Mouse (Mus musculus) c-Kit-positive CD71-positive TER-119-negative erythroid progenitor cells, embryonic 14.5 days (primary cell): ENCODE measurements around the gene H2-T24.
"Not testable (repeated sequence)": the region's sequence is repeated elsewhere in the genome, so short reads cannot be mapped to it uniquely, and the experiment has no call there.

Experiments used
- DNase-seq: peaks from one replicate; pipeline ENCODE4 v3.0.0-alpha.2; 2013; ENCODE audit warnings: low read depth

H2-T24 gene

DNA sequence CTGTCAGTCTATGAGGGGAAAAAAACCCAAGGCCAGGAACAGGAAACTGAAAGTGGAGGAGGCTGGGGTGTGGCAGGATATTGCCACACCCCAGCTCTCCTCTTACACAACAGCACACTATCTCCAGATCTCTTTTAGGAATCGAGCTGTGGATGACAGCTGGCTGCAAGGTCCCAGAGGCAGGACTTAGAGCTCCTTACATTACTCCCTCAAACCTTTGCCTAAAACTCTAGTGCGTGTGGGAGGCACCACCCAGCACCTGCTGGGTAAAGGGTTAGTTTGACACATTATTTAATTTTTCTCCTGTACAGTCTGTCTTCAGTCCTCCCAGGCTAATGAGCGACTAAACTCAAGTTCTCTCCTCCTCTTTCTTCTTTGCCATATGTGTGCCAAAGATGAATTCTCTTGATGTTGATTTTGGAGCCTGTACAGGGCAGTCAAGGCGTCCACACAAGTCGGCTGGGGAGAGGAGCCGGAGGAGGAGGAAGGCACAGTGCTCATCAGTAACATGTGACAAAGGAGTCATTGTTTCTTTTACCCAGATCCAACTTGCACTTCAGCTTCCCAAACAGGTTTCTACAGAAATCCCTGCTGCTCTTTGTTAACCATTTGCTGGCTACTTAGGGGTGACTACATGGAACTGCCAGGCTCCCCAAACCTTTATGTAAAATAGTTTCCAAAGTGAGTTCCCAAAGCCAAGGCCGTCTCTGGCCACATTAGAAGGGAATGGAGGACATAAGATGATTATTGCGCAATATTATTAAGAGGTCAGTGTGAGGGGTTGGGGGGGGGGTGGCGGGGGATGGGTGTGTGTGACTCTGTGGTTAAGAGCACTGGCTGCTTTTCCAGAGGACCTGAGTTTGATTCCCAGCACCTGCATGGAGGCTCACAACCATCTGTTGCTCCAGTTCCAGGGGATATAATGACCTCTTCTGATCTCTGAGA lies 3.6 kb upstream of the H2-T24 start:
- DNase-seq, result no peak

DNA sequence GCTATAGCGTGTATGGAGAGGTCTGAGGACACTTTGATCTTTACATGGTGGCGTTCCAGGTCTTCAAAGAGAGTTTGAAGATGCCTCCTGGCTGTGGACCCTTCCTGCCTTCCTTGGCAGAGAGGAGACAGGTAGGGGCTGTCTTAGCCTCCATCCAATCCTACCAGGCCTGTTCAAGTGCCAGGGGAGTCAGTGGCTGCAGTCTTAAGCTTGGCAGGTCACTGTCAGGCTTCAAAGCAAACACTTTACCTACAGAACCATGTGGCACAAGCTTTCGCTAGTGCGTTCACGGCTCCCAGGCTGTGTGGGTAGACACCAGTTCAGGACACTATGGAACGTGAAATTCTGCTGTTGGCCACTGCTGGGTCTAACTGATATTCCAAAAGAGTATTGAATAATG lies 2.6 kb upstream of the H2-T24 start:
- DNase-seq, result no peak

DNA sequence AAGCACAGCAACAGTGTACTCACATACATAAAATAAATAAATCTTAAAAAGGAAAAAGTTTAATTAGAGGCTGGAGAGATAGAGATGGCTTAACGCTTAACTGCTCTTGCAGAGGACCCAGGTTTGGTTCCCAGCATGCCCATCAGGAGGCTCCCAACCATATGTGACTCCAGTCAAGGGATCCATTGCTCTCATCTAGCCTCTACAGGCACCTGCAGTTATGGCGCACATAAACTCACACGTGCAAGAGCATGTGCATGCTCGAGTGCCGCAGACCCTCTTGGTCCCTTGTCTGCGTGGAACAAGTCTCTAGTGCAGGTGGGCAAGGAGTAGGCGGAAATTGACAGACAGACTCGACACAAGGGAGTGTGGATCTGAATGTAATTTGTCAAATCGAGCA lies 1.7 kb upstream of the H2-T24 start:
- no peak for DNase-seq

DNA sequence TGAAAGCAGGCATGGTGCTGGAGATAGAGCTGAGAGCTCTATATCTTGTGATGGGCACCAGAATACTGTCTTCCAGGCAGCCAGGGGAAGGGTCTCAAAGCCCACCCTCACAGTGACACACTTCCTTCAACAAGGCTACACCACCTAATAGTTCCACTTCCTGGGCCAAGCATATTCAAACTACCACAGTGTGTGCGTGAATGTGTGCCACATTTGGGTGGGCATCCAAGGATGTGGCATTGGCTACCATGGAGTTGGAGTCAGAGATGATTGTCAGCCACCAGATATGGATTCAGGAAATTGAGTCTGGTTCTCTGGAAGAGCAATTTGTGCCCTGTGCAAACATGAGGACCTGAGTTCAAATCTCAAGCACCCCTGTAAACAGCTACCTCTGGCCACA lies 949 bp upstream of the H2-T24 start:
- no peak for DNase-seq

DNA sequence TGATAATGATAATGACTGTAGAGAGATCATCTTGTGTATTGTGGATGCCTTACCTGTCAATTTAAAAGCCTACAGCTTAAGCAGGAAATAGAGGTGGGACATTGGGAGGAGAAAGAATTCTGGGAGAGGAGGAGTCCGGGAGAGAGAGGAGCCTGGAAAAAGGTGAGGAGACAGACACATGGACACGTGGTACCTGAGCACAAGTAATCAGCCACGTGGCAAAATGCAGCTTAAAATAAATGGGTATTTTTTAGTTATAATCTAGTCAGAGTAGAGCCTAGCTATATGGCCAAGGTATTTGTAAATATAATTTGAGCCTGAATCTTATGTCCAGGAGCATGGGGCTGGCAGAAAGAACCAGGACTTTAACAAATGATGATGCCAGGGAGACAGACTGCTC lies 841 bp downstream of the H2-T24 start:
- no peak for DNase-seq

DNA sequence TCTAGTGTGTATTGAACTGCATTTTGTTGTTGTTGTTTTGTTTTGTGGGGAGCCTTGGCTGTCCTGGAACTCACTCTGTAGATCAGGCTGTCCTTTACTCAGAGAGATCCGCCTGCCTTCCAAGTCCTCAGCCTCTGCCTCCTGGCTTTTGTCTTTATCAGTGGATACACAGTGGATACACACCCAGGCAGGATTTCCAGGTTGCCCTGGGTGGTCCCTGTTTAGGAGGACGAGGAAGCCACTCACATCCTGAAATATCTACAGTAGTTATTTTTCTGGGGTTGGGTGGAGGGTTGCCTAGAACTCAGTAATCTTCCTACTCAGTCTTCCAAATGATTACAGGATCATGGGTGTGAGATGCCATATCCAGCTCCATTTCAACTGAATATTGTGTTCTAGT lies 1.4 kb downstream of the H2-T24 start:
- DNase-seq, result no peak

DNA sequence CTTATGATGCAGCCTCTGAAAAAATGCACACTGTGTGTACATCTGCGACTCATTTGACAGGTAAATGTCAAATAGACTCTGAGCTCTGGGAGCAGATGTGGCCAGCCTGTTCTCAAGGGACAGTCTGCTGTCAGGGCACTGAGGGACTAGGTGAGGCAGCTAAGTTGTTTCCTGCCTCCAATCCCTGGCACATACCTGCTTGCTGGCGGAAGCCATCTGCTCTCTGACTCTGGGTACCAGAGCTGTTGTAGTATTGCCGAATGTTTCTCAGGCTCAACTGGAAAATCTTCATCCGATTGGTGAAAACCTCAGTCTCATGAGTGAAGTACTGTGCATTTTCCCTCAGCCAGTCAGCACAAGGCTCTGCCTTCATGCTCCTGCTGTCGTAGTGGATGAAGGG lies 3.3 kb downstream of the H2-T24 start:
- DNase-seq, result no peak

DNA sequence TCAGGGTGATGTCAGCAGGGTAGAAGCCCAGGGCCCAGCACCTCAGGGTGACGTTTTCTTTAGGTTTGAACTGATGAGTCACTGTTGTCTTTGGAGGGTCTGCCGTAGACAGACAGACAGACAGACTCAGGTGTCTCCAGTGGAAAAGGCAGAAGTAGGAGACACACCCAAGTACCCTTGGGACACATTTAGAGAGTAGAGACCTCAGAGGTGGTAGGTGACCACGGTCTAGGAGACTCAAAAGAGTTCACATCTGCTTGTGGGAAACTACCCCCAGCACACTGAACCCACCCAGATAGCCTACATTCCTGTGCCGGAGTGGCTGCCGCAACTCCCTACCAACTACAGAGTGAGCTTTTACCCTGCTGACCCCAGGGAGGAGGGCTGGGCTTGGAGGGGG lies 5.4 kb downstream of the H2-T24 start:
- no peak for DNase-seq

DNA sequence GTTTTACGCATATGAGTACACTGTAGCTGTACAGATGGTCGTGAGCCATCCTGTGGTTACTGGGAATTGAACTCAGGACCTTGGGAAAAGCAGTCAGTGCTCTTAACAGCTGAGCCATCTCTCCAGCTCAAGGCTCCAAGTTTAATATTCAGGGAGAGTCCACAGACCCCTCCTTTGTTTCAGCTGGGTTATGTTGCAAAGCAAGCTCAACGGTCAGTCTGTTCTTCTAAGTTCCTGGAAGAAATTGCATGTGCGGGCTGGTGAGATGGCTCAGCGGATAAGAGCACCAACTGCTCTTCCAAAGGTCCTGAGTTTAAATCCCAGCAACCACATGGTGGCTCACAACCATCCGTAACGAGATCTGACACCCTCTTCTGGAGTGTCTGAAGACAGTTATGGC lies 16.0 kb downstream of the H2-T24 start:
- DNase-seq, result not testable (repeated sequence)

DNA sequence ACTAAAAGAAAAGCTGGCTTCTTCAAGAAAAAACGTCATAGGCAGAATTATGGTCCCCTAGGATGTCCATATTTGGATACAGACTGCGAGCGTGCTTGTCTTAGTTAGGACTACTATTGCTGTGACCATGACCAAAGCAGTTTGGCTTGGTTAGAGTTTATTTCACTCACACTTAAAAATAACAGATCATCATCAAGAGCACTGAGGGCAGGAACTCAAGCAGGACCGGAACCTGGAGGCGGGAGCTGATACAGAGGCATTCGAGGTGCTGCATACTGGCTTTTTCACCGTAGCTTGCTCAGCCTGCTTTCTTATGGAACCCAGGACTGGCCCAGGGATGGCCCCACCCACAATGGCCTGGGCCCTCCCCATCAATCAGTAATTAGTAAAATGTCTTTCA lies 17.0 kb downstream of the H2-T24 start:
- no peak for DNase-seq

DNA sequence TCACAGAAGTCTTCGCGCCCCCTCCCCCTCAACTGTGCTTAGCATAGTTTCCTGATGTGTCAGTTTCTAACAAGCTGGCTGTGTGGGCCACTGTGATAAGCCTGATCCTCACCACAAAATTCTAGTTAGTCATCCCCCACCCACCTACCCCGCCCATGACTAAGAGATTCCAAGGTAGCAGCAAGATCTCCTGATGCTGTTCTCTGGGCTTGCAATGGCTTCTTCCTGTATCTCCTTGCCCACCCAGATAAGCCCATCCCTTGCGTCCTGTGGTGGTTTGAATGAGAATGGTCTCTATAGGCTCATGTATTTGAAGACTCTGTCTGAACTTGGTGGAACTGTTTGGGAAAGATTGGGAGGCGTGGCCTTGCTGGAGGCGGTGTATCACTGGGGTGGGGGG lies 18.4 kb downstream of the H2-T24 start:
- peak; percentile 77 for DNase-seq

DNA sequence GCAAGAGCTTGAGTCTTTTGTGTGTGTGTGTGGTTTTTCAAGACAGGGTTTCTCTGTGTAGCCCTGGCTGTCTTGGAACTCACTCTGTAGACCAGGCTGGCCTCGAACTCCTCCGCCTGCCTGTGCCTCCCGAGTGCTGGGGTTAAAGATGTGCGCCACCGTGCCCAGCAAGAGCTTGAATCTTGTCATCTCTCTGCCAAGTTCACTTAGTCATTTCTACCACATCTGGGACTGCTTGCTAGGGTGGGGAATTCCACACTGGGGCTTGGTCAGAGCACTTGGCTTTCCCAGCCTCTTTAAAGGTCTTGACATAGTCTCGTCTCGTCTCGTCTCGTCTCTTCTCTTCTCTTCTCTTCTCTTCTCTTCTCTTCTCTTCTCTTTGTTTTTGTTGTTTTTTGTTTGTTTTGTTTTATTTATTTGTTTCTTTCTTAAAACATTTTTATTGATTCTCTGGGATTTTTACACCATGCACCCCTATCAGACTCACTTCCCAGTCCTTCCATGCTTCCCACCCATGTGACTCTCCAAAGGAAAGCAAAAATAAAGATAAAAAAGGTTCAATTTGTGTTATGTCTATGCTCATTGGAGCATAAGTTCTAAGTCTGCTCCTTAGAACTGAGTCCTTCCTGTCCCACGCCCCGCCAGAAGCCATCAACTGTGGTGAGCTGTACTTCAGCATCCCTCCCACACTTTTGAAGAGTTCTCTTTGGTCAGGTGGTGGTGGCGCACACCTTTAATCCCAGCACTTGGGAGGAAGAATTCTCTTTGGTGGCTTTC lies 19.1 kb downstream of the H2-T24 start:
- DNase-seq, result no peak

DNA sequence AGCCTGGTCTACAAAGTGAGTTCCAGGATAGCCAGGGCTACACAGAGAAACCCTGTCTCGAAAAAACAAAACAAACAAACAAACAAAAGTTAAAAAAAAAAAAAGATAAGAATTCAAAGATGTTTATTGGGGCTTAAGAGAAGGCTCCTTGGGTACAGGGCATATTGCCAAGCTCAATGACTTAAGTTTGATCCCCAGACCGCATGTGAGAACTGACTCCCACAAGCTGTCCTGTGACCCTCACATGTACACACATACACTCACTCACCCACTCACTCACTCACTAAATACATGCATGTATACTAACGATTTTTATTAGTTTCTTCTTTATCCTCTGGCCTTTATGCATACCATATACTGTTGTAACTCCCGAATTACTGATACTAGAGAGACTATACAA lies 20.0 kb downstream of the H2-T24 start:
- DNase-seq, result no peak

DNA sequence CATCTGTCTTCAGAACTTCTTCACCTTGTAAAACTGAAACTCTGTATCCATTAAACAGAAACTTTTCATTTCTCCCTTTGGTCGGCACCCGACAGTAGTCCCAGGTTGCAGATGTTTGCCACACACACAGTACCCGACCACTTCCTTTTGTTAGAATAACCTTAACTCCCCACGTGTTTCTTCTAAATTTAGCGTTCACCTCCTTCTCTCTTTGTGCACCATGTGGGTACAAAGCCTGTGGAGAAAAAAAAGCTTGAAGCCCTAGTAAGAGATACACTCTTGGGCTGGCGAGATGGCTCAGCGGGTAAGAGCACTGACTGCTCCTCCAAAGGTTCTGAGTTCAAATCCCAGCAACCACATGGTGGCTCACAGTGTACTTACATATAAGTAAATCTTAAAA lies 21.0 kb downstream of the H2-T24 start:
- DNase-seq, result no peak

DNA sequence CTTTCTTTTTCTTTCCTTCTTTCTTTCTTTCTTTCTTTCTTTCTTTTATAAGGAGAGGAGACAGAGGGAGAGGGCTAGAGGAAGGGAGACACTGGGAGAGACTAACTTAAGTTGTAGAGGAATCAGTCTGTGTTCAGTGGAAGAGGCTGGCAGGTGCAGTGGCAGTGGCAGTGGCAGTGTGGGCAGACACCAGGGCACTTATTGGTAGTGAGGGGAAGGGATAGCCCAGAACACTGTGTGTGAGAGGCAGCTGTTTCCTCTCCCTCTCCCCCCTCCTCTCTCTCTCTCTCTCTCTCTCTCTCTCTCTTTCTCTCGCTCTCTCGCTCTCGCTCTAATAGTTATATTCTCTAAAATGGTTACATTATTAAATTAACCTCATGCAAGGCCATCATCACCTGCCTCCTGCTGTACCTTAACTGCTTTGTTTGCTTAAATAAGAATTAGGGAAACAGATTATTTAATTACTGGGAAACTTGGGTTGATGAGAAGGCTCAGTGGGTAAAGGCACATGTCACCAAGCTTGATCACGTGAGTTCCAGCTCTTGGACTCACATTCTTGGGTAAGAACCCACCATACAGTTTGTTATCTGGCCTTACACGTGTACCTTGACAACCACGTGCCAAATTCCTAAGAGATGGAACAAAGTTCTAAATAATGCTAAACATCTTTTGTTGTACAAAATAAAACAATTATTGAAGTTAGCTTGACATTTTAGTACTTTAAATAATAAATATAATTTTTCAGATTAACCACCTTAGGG lies 21.6 kb downstream of the H2-T24 start:
- DNase-seq, result no peak

DNA sequence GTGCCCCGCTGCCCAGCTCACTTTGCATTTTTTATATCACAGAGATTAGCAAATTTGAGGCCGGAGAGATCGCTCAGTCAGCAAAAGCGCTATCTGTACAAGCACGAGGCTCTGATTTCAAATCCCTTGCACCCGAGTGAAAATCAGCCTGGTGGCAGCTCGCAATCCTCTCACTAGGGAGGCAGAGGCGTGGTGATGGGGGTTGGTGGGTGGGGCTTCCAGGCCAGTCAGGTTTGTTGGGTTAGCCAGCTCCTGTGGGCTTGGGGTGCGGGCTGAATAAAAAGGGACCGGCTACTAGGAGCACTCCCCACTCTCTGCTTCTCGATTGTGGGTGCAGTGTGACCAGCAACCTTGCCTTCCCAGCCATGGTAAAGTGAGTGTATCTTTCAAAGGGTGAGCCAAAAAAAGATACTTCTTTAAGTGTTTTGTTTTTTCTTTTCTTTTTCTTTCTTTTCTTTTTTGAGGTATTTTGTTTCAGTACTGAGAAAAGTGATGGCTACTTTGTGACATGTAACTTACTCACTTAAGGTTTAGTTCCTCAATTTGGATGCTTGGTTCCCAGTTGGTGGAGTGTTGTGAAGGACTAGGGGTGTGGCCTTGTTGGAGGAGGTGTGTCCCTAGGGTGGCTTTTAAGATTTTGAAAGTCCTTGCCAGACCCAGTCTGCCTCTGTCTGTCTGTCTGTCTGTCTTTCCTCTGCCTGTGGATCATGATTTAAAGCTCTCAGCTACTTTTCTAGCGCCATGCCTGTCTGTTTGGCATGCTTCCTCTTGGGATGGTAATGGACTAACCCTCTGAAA lies 22.4 kb downstream of the H2-T24 start:
- no peak for DNase-seq

DNA sequence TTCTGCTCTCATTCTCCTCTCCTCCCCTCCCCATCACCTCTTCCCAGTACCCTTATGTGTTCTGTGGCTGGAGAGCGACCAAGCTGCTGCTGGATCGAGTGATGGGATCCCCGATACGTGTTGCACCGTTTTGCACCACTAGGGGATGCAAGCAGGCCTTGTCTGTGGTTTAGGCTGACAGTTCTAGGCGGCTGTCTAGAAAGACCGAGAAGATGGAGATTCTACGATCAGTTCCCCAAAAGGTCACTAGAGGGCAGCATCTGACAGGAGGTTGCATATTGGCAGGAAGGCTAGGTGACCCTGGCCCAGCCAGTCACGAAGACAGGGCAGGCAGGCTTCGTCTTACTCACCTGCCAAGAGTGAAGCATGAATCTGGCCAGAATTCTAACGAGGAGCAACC lies 23.4 kb downstream of the H2-T24 start:
- DNase-seq, result peak; percentile 99

DNA sequence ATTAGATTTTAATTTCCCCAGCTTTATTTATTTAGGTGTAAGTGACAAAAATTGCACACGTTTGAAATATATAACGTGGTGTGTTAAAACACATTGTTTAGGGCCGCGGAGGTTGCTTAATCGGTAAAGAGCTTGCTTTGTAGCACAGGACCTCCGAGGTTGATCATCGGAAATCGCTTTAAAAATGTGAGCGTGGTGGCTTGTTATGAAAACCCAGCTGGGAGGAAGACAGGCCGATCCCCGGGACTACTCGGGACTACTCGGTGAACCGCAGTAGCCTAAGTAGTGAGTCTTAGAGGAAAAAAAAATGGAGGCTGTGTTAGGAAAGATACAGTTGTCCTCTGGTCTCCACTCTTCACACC lies 25.5 kb downstream of the H2-T24 start:
- DNase-seq, result no peak

DNA sequence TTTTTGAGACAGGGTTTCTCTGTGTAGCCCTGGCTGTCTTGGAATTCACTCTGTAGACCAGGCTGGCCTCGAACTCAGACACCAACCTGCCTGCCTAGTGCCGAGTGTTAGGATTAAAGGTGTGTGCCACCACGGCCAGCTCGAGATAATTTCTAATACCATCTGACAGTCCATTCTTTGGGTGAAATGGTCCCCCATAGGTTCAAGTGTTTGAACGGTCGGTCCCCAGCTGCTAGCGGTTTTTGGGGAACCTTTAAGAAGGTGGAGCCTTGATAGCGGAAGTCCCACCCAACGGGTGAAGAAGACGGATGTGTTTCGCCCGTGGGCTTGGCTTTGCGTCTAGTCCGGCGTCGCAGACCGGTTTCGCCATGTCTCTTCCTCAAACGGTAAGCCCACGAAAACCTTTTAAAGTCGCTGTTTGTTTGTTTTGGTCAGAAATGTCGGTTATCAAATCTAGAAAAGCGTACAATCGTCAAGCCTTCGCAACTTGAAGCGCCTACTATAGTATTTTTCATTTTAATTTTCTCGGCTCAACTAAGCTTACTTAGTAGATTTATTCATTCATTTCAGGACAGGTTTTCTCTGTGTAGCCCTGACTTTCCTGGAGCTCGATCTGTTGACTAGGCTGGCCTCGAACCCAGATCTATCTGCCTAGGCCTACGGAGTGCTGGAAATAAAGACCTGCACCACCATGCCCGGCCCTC lies 26.0 kb downstream of the H2-T24 start:
- DNase-seq, result peak; percentile 79

DNA sequence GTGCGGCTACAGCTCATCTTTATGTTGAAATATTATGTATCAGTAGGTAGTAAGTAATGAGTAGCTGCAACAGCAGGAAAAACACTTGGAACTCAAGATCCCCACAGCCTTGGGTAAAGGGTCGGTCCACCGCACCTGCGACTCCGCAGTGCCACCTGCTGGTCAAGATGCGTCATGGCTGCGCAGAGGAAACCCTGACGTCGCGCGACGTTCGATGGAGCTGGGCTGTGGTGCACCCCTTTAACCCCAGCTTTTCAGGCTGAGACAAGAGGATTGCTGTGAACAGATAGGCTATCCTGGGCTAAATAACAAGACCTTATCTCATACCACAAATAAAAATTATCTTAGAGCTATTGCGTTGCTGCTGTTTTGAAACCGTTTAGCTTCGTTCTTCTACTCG lies 26.7 kb downstream of the H2-T24 start:
- no peak for DNase-seq

DNA sequence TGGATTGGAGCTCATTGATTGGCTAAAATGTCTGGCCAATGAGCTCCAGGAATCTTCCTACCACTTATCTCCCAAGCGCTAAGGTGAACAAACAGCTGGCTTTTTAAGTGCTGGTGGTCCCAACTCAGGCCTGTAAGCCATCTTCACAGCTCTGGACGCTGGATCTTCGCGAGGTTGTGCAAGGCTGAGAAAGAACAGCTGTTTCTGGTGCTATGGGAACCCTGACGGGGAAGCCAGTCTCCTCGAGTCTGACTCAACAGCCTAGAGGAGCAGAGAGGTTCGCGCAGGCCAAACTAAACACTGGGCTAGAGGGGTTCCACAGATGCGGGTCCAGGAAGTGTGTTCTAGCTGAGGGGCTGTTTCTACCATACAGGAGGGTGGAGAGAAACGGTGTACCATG lies 28.6 kb downstream of the H2-T24 start:
- no peak for DNase-seq
